ENCODE assay signal across 24 mouse cellular contexts in genomic region chr19:60328295-60328694, GRCm38 (mm10).
A peak's percentile ranks its signal among the peaks of the same experiment; 100 is the strongest.
DNase-seq lines count a peak whose midpoint lies in the region; ATAC-seq and TF ChIP-seq lines count a peak whose summit lies in the region.
"Had no signal": no experiment of that assay in that cellular context is flagged by ENCODE, and none has a peak within 500 bp of the region (broad histone marks: within the 10 kb centered on the region; RNA-seq: fewer than 3 reads in every experiment).

No protein-coding gene starts in this region.

- no peak for TF ChIP-seq CTCF in hindbrain, postnatal 0 days (IDR thresholded peaks at IDR 0.05; ENCODE audit: low read depth)
- TF ChIP-seq CTCF in lung, embryonic 14.5 days (IDR thresholded peaks at IDR 0.05; ENCODE audit: low read depth) = no peak
- TF ChIP-seq CTCF in brain, embryonic 14.5 days (IDR thresholded peaks at IDR 0.05; ENCODE audit: borderline replicate concordance, extremely low read depth, insufficient read depth, insufficient read length) = no peak

- H3K27me3 ChIP-seq in forebrain, embryonic 14.5 days (replicated peaks; ENCODE audit: control insufficient read depth, insufficient read depth, low read length) = no peaks in the 10 kb centered on the region
- H3K27me3 ChIP-seq in forebrain, embryonic 12.5 days = 0 out of 2 replicates have a peak, but pooled peaks cover 2% of the 10 kb centered on the region
- no peaks in the 10 kb centered on the region for H3K27me3 ChIP-seq in hindbrain, postnatal 0 days (ENCODE audit: insufficient read depth, low read length)
- no peaks in the 10 kb centered on the region for H3K27me3 ChIP-seq in hindbrain, embryonic 12.5 days
- 0 out of 2 replicates have a peak, but pooled peaks cover 2% of the 10 kb centered on the region for H3K27me3 ChIP-seq in lung, embryonic 14.5 days (ENCODE audit: insufficient read depth, low read length)
- H3K27me3 ChIP-seq: embryonic facial prominence, embryonic 13.5 days; embryonic facial prominence, embryonic 15.5 days; forebrain, embryonic 13.5 days had no signal

- H3K9me3 ChIP-seq in forebrain, embryonic 14.5 days (replicated peaks; ENCODE audit: control insufficient read depth, low read length) = no peaks in the 10 kb centered on the region
- no peaks in the 10 kb centered on the region for H3K9me3 ChIP-seq in forebrain, embryonic 12.5 days
- no peaks in the 10 kb centered on the region for H3K9me3 ChIP-seq in hindbrain, postnatal 0 days (ENCODE audit: low read length)
- H3K9me3 ChIP-seq in hindbrain, embryonic 12.5 days (replicated peaks) = no peaks in the 10 kb centered on the region
- no peaks in the 10 kb centered on the region for H3K9me3 ChIP-seq in lung, embryonic 14.5 days (ENCODE audit: low read depth, low read length)
- H3K9me3 ChIP-seq: embryonic facial prominence, embryonic 13.5 days; embryonic facial prominence, embryonic 15.5 days; forebrain, embryonic 10.5 days; forebrain, embryonic 13.5 days had no signal

- WGBS in forebrain, embryonic 14.5 days = 32% methylated on average over 3 of the region's 3 CpGs
- 62% methylated on average over 3 of the region's 3 CpGs for WGBS in forebrain, embryonic 12.5 days
- WGBS in hindbrain, postnatal 0 days = 42% methylated on average over 3 of the region's 3 CpGs
- WGBS in hindbrain, embryonic 12.5 days = 71% methylated on average over 3 of the region's 3 CpGs
- WGBS in lung, embryonic 14.5 days = 49% methylated on average over 3 of the region's 3 CpGs

- H3K27ac ChIP-seq in forebrain, embryonic 14.5 days (ENCODE audit: low read depth, low read length) = no peak overlapping the region
- no peak overlapping the region for H3K27ac ChIP-seq in forebrain, embryonic 12.5 days
- H3K27ac ChIP-seq in hindbrain, postnatal 0 days = no peak overlapping the region
- no peak overlapping the region for H3K27ac ChIP-seq in hindbrain, embryonic 12.5 days
- H3K27ac ChIP-seq in lung, embryonic 14.5 days (ENCODE audit: low read depth) = no peak overlapping the region
- H3K27ac ChIP-seq: embryonic facial prominence, embryonic 13.5 days; embryonic facial prominence, embryonic 15.5 days; forebrain, embryonic 10.5 days; forebrain, embryonic 13.5 days had no signal

- TF ChIP-seq POLR2A in brain, embryonic 14.5 days (IDR thresholded peaks at IDR 0.05; ENCODE audit: borderline replicate concordance, extremely low read depth, insufficient read depth, insufficient read length, poor library complexity, severe bottlenecking) = no peak

- no peak overlapping the region for H3K9ac ChIP-seq in forebrain, embryonic 14.5 days (ENCODE audit: low read length)
- no peak overlapping the region for H3K9ac ChIP-seq in forebrain, embryonic 12.5 days
- H3K9ac ChIP-seq in hindbrain, postnatal 0 days (replicated peaks; ENCODE audit: low read length) = no peak overlapping the region
- no peak overlapping the region for H3K9ac ChIP-seq in hindbrain, embryonic 12.5 days
- no peak overlapping the region for H3K9ac ChIP-seq in lung, embryonic 14.5 days
- H3K9ac ChIP-seq: embryonic facial prominence, embryonic 13.5 days; embryonic facial prominence, embryonic 15.5 days; forebrain, embryonic 13.5 days had no signal

- DNase-seq in forebrain, embryonic 14.5 days (ENCODE audit: low spot score) = peak; percentile 27
- peak; percentile 5 for DNase-seq in hindbrain, postnatal 0 days (ENCODE audit: low spot score)
- DNase-seq in lung, embryonic 14.5 days = peak; percentile 17
- no peak for DNase-seq in lung, postnatal 25 days (ENCODE audit: low spot score)
- peak; percentile 52 for DNase-seq in brain, embryonic 14.5 days (ENCODE audit: low read depth)
- DNase-seq: adrenal gland, adult 2 months; adrenal gland, postnatal 10 days; adrenal gland, postnatal 25 days; cerebellum, adult 11 months; cerebellum, adult 18-20 months; cerebellum, adult 8-10 months; cerebellum, adult 9-11 months; cerebellum, postnatal 14 days; cerebellum, postnatal 36 days; embryo, embryonic 11 days had no signal

- H3K4me3 ChIP-seq in forebrain, embryonic 14.5 days (ENCODE audit: low read depth, low read length) = no peak overlapping the region
- no peak overlapping the region for H3K4me3 ChIP-seq in forebrain, embryonic 12.5 days (replicated peaks)
- no peak overlapping the region for H3K4me3 ChIP-seq in hindbrain, postnatal 0 days (ENCODE audit: low read length)
- H3K4me3 ChIP-seq in hindbrain, embryonic 12.5 days = no peak overlapping the region
- H3K4me3 ChIP-seq in lung, embryonic 14.5 days (ENCODE audit: low read depth, low read length) = no peak overlapping the region
- H3K4me3 ChIP-seq: embryonic facial prominence, embryonic 13.5 days; embryonic facial prominence, embryonic 15.5 days; erythroblast, embryonic 14.5 days; forebrain, embryonic 10.5 days; forebrain, embryonic 13.5 days had no signal

- no peak for ATAC-seq in forebrain, embryonic 14.5 days
- no peak for ATAC-seq in forebrain, embryonic 12.5 days (ENCODE audit: low FRiP score)
- no peak for ATAC-seq in hindbrain, postnatal 0 days
- no peak for ATAC-seq in hindbrain, embryonic 12.5 days (ENCODE audit: low FRiP score)
- ATAC-seq in lung, embryonic 14.5 days (ENCODE audit: insufficient read depth) = no peak
- no peak for ATAC-seq in cerebellum, adult (ENCODE audit: insufficient number of reproducible peaks, low FRiP score, low TSS enrichment)
- ATAC-seq: forebrain, embryonic 13.5 days; forebrain, embryonic 16.5 days had no signal

- H3K4me1 ChIP-seq in forebrain, embryonic 14.5 days (ENCODE audit: control insufficient read depth, insufficient read depth, low read length) = peaks cover 5% of the 10 kb centered on the region; the same call in 1 of the 2 replicates
- H3K4me1 ChIP-seq in forebrain, embryonic 12.5 days = no peaks in the 10 kb centered on the region
- H3K4me1 ChIP-seq in hindbrain, postnatal 0 days (ENCODE audit: insufficient read depth, low read length) = 0 out of 2 replicates have a peak, but pooled peaks cover 6% of the 10 kb centered on the region
- H3K4me1 ChIP-seq in hindbrain, embryonic 12.5 days = no peaks in the 10 kb centered on the region
- no peaks in the 10 kb centered on the region for H3K4me1 ChIP-seq in lung, embryonic 14.5 days (ENCODE audit: insufficient read depth)
- H3K4me1 ChIP-seq: embryonic facial prominence, embryonic 15.5 days had no signal

- H3K4me2 ChIP-seq in forebrain, embryonic 14.5 days (ENCODE audit: low read length) = no peak overlapping the region
- H3K4me2 ChIP-seq in forebrain, embryonic 12.5 days = no peak overlapping the region
- no peak overlapping the region for H3K4me2 ChIP-seq in hindbrain, postnatal 0 days (ENCODE audit: low read depth, low read length)
- H3K4me2 ChIP-seq in hindbrain, embryonic 12.5 days (replicated peaks) = no peak overlapping the region
- no peak overlapping the region for H3K4me2 ChIP-seq in lung, embryonic 14.5 days
- H3K4me2 ChIP-seq: embryonic facial prominence, embryonic 13.5 days; embryonic facial prominence, embryonic 15.5 days; forebrain, embryonic 13.5 days had no signal

- no peaks in the 10 kb centered on the region for H3K36me3 ChIP-seq in forebrain, embryonic 14.5 days (ENCODE audit: control insufficient read depth, insufficient read depth, low read length)
- H3K36me3 ChIP-seq in forebrain, embryonic 12.5 days (replicated peaks) = no peaks in the 10 kb centered on the region
- no peaks in the 10 kb centered on the region for H3K36me3 ChIP-seq in hindbrain, postnatal 0 days (ENCODE audit: insufficient read depth, low read length)
- no peaks in the 10 kb centered on the region for H3K36me3 ChIP-seq in hindbrain, embryonic 12.5 days
- H3K36me3 ChIP-seq in lung, embryonic 14.5 days (ENCODE audit: insufficient read depth) = no peaks in the 10 kb centered on the region
- H3K36me3 ChIP-seq: embryonic facial prominence, embryonic 13.5 days; embryonic facial prominence, embryonic 15.5 days; forebrain, embryonic 10.5 days had no signal
